Mouse (Mus musculus): ENCODE results near the gene Nol3.

The Nol3 gene

DNA sequence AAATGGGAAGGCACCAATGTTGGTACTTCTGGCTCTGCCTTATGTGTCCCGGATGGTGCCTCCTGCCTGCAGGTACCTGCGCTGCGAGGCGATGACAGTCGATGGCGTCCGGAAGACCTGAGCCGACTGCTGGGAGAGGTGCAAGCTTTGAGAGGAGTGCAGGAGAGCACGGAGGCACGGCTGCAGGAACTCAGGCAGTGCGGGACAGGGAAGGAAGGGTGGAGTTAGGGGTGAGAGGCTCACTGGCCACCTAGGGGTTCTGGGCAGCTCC, 5.1 kb upstream of the Nol3 start:
- Histone ChIP-seq H3K36me3 (ENCODE audit: control insufficient read depth, insufficient read depth, low read length, poor library complexity, severe bottlenecking) (no peaks in the 10 kb centered on the region), H3K27me3 (ENCODE audit: control insufficient read depth, insufficient read depth, low read length, poor library complexity, severe bottlenecking) (no peaks in the 10 kb centered on the region)
- no peak for DNase-seq (ENCODE audit: low read depth, low spot score)

DNA sequence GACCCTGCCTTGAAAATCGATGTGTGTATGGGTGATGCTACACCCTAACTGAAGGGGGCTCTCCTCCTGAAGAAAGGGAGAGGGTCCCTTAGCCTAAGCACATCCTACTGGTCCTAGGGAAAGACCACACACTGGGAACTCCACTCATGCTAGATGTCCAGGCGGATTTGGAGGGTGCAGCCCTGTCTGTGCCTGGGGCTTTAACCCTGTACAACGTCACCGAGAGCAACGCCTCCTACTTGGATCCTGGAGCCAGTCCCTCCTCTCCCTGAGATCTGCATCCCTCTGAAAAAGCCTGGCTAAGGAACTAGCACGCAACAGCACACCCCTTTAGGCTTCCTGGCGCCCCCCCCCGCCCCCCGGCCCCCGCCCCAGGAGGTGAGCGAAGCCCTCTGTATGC, 553 bp upstream of the Nol3 start:
- no peaks in the 10 kb centered on the region for H3K27me3 ChIP-seq (ENCODE audit: control insufficient read depth, insufficient read depth, low read length, poor library complexity, severe bottlenecking)
- no peaks in the 10 kb centered on the region for H3K36me3 ChIP-seq (ENCODE audit: control insufficient read depth, insufficient read depth, low read length, poor library complexity, severe bottlenecking)
- DNase-seq (ENCODE audit: low read depth, low spot score), result no peak

DNA sequence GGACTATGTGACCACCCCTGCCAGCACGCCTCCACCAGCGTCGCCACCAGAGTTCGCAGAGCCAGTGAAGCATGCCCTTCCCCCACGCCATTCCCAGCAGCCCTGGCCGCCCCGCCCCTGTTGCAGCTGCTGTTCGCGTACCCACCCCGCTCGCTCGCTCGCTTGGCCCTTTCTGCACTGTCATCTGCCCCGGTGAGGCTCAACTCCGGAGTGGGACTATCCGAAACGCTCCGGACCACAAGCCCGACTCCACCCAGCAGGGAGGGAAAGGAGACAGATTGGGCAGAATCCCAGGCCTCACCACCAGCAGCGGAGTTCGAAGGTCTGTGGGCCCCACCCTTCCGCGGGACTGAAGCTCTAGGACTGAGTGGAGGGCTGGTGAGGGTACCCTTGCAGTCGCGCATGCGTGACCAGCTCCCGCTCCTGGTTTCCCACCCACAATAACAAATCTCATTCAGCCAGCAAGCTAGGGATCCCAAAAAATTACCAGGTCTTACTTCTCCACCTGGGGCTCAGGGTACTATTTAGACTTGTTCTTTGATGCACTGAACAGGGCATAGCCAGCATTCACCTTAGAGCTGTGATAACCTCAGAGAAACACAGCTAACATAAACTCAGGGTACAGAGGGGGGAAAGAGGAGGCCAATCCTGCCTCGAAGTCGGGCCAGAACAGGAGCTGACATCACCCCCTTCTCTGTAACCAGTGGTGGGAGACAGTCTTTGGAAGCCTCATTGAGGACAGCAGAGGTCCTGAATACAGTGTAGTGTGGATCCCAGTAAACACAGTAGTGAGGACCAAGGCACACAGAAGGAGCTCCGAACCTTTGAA, 566 bp downstream of the Nol3 start:
- no peak for DNase-seq (ENCODE audit: low read depth, low spot score)
- Histone ChIP-seq H3K36me3 (ENCODE audit: control insufficient read depth, insufficient read depth, low read length, poor library complexity, severe bottlenecking) (no peaks in the 10 kb centered on the region), H3K27me3 (ENCODE audit: control insufficient read depth, insufficient read depth, low read length, poor library complexity, severe bottlenecking) (no peaks in the 10 kb centered on the region)

DNA sequence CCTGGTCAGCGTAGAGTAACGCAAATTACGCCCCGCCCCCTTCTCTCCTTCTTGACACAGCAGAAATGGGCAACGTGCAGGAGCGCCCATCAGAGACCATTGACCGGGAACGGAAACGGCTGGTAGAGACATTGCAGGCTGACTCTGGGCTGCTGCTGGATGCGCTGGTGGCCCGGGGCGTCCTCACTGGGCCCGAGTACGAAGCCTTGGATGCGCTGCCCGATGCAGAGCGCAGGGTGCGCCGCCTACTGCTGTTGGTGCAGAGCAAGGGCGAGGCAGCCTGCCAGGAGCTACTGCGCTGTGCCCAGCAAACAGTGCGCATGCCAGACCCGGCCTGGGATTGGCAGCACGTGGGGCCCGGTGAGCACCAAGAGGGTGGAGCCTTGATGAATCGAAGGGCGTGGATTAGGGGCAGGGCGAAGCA, 3.0 kb downstream of the Nol3 start:
- Histone ChIP-seq H3K27me3 (ENCODE audit: control insufficient read depth, insufficient read depth, low read length, poor library complexity, severe bottlenecking) (no peaks in the 10 kb centered on the region), H3K36me3 (ENCODE audit: control insufficient read depth, insufficient read depth, low read length, poor library complexity, severe bottlenecking) (no peaks in the 10 kb centered on the region)
- peak; percentile 59 for DNase-seq (ENCODE audit: low read depth, low spot score)

DNA sequence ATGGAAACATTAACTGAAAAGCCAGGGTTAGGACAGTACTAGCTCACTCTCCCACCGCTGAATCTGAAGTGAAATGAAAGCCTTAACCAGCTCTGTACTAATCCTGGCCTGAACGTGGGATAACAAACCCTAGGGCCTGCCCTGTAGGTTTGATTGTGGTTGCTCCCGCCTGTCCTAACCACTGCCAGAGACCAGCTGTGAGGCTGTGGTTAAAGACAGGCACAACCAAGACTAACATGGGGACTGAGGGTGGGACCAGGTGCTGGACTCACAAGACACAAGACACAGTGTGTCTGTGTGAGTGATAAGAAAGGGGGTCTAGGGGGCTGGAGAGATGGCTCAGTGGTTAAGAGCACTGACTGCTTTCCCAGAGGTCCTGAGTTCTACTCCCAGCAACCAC, 4.6 kb downstream of the Nol3 start:
- DNase-seq (ENCODE audit: low read depth, low spot score), result no peak

DNA sequence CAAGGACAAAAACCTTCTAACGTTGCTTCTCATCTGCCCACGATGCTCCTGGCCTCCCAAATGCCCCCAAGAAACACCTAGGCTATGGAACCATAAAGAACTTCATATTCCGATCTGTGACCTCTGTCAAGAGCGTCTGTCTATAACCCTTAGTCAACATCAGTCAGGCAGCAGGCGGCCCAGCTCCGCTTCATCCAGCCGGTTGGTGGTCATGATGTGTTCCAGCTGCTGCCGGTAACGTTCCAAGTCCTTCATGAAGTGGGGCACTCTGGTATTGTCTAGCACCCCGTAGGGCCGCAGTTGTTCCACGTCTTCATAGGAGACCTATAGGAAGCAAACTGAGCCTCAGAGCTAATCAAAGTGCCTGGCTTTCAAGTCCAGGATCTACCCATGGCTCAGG, 5.9 kb downstream of the Nol3 start:
- no peak for DNase-seq (ENCODE audit: low read depth, low spot score)
- H3K27me3 ChIP-seq (ENCODE audit: control insufficient read depth, insufficient read depth, low read length, poor library complexity, severe bottlenecking), result no peaks in the 10 kb centered on the region
- H3K36me3 ChIP-seq (ENCODE audit: control insufficient read depth, insufficient read depth, low read length, poor library complexity, severe bottlenecking), result no peaks in the 10 kb centered on the region

More for the DNA sequence above, 4.6 kb downstream of the Nol3 start:
- H3K36me3 ChIP-seq (ENCODE audit: control insufficient read depth, insufficient read depth, low read length, poor library complexity, severe bottlenecking), result no peaks in the 10 kb centered on the region
- H3K27me3 ChIP-seq (ENCODE audit: control insufficient read depth, insufficient read depth, low read length, poor library complexity, severe bottlenecking), result no peaks in the 10 kb centered on the region

DNA sequence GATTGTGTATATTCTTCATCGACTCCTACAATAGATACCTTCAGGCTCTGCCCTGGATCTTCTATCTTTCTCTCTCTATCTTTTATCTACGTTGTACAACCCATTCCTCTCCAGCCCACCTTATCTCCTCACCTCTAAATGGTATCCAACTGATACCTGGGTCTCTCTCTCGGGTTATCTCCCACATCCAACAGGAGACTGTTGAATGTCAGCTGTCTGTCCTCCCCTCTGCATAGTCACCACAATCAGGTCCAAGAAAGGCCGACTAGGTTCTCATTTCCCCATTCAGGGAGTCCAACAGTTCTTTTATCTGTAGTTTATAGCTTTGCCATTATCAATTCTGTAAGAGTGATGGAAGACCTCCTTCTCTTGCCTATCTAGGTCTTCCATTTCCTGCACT, 6.3 kb downstream of the Nol3 start:
- no peaks in the 10 kb centered on the region for H3K27me3 ChIP-seq (ENCODE audit: control insufficient read depth, insufficient read depth, low read length, poor library complexity, severe bottlenecking)
- H3K36me3 ChIP-seq (ENCODE audit: control insufficient read depth, insufficient read depth, low read length, poor library complexity, severe bottlenecking), result no peaks in the 10 kb centered on the region
- no peak for DNase-seq (ENCODE audit: low read depth, low spot score)

DNA sequence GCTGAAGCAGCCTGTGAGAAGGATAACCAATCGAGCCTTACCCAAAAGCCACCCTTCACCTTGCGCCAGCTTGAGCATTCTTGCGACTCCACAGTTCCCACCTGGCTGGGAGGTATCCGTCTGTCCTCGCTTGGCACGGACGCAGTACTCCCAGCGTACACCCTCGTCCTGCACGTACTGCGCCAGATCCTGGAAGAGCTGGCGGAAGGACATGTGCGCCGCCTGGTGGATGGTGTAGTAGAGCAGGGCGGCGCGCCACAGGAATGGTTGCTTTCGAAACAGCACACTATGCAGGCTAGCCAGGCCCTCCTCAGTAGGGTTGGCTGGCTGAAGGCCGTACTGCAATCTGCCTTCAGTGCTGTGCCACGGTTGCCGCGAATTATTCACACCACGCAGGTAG, 7.1 kb downstream of the Nol3 start:
- Histone ChIP-seq H3K27me3 (ENCODE audit: control insufficient read depth, insufficient read depth, low read length, poor library complexity, severe bottlenecking) (no peaks in the 10 kb centered on the region), H3K36me3 (ENCODE audit: control insufficient read depth, insufficient read depth, low read length, poor library complexity, severe bottlenecking) (no peaks in the 10 kb centered on the region)
- peak; percentile 71 for DNase-seq (ENCODE audit: low read depth, low spot score)

DNA sequence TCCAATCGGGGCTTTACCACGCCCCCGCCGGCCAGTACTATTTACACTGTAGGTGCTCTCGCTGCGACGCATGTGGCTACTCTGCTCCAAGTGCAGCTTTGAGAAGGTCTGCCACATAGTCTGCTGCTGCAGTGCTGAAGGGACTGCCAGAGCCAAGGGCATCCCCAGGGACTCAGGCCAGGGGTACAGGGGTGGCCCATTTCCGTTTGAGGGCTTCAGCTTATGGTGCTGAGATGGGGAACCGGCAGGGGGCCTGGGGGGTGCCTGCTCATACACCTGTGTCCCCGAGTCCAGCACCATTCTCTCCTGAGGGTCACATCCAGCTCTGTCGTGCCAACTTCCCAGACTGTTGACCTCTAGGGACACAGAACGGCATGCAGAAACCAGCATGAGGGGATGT, 9.6 kb downstream of the Nol3 start:
- Histone ChIP-seq H3K27me3 (ENCODE audit: control insufficient read depth, insufficient read depth, low read length, poor library complexity, severe bottlenecking) (no peaks in the 10 kb centered on the region), H3K36me3 (ENCODE audit: control insufficient read depth, insufficient read depth, low read length, poor library complexity, severe bottlenecking) (no peaks in the 10 kb centered on the region)
- DNase-seq (ENCODE audit: low read depth, low spot score), result no peak

DNA sequence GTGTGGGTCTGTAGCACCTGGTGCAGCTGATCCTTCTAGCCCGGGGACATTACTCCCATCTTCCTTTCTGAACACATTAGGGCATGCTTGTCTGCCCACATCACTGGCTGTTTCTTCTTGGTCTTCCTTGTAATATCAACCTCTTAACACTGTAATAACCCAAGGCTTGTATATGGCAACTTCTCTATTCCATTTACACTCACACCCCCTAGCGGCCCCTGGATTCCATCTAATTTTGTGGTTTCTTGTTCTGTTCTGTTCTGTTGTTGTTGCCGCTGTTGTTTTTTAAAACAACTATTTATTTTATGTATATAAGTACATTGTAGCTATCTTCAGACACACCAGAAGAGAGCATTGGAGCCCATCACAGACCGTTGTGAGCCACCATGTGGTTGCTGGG, 11.0 kb downstream of the Nol3 start:
- H3K27me3 ChIP-seq (ENCODE audit: control insufficient read depth, insufficient read depth, low read length, poor library complexity, severe bottlenecking), result no peaks in the 10 kb centered on the region
- DNase-seq (ENCODE audit: low read depth, low spot score), result no peak
- no peaks in the 10 kb centered on the region for H3K36me3 ChIP-seq (ENCODE audit: control insufficient read depth, insufficient read depth, low read length, poor library complexity, severe bottlenecking)

DNA sequence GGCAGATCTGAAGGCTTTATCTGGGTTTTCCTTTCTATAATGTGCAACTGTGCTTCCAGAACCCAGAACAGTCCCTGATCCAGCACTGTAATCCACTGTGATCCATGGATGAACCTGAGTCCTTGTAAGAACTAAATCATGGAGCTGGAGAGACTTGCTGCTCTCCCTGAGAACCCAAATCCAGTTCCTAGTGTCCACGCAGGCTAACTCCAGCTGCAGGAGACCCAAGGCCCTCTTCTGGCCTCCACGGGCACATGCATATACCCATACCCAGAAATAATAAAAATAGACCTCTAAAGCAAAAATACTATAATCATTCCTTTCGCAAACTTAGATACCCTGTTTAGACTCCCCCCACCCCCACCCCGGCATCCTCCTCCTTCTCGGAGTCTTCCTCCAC, 12.3 kb downstream of the Nol3 start:
- no peaks in the 10 kb centered on the region for H3K36me3 ChIP-seq (ENCODE audit: control insufficient read depth, insufficient read depth, low read length, poor library complexity, severe bottlenecking)

DNA sequence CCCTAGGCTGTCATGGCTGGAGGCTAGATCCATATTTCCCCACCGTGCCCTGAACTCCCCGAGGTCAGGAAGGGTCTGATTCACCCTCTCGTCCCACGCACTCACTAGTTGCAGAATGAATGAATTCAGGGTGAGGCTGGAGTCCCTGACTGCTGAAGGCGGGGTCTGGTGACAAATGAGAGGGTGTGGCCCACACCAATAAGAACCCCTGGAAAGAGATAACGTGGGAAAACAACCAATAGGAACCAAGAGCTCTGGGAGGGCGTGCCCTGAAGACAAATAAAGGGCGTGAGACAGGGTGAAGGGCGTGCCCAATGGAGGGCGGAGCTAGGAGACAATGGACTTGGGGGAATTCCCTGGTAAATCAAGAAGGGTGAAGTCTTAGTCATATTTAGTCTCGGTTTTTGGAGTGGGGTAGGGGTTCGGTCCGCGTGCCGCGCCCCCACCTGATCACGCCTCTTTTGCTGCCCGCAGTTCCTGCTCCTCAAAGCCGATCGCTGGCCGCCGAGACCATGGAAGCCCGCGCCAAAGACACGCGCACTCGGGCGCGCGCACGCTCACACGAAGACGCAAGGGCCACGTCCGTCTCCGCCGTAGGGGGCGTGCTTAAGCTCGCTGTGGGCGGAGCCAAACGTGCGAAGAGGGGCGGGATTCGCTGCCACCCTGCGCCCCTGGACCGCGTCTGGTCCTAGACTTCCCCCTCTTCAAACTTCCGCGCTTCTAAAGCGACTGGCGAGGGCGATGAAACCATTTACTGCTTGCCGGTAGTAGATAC, 13.2 kb downstream of the Nol3 start:
- H3K27me3 ChIP-seq (ENCODE audit: control insufficient read depth, insufficient read depth, low read length, poor library complexity, severe bottlenecking), result no peaks in the 10 kb centered on the region
- DNase-seq (ENCODE audit: low read depth, low spot score), result peak; percentile 98
- no peaks in the 10 kb centered on the region for H3K36me3 ChIP-seq (ENCODE audit: control insufficient read depth, insufficient read depth, low read length, poor library complexity, severe bottlenecking)

More for the DNA sequence above, 12.3 kb downstream of the Nol3 start:
- no peak for DNase-seq (ENCODE audit: low read depth, low spot score)
- no peaks in the 10 kb centered on the region for H3K27me3 ChIP-seq (ENCODE audit: control insufficient read depth, insufficient read depth, low read length, poor library complexity, severe bottlenecking)

DNA sequence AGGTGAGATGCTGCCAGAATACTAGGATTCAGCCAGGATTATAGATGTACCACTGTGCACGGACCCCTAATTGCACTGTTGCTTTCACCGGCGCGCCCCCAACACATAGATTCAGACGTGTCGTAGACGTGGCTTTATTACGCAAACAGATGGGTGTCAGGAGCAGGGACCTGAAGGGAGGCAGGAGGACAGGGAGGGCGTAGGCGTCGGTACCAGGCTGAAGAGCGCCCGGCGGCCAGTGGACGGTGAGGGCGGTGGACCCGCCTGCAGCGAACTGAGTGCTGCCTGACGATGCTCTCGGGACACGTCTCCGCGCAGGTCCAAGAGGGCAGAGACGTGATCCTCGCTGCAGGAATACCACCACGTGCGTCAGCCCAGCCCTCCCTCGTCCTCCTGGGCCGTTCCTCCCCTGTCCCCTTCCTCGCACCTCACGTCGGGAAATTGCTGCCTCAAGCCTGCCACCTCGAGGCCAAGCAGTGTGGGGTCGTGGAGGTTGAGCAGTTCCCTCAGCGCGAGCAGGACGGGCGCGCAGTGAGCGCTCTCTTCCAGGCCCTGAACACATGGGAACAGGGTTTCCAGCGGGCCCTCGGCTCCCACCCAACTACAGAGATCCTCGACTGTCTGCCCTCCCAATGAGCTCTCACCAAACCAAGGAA, 14.0 kb downstream of the Nol3 start, which contains the start of gene 4931428F04Rik:
Gene 4931428F04Rik (minus strand): TSS at position 60 of the 656 bp plus-strand sequence.
- no peaks in the 10 kb centered on the region for H3K36me3 ChIP-seq (ENCODE audit: control insufficient read depth, insufficient read depth, low read length, poor library complexity, severe bottlenecking)
- H3K27me3 ChIP-seq (ENCODE audit: control insufficient read depth, insufficient read depth, low read length, poor library complexity, severe bottlenecking), result no peaks in the 10 kb centered on the region
- DNase-seq (ENCODE audit: low read depth, low spot score), result peak; percentile 59

DNA sequence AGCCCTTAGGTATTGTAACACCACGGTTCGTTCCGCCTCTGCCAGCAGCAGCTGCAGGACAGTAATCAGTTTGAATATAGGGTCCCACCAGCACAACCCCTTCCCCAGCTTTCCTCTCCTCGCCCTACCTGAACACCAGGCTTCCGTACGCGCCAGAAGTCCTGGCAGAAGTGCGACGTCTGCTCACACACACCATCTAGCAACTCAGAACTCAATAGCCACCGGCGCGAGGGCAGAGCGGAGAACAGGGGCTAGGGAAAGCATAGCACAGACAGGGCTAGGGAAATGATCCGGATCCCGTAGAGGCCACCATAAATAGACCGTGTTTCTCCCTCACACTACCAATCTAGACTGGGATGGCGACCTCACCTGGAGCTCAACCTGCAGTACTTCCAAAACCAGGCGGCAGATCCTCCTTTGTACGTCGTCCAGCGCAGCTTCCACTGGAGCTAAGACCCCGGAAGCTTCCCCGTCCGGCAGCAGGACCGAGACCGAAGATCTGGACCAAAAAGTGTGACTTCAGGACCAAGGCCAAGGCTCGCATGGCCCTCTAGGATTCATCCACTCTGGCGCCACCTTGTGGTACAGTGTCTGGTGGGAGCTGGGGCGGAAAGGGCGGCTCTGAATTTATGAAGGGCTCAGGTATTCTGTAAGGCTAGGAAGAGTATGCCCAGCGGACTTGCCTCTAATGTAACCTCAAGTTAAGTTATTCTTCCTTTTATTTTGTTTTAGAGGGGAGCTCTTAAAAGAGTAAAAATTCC, 14.8 kb downstream of the Nol3 start:
- Histone ChIP-seq H3K36me3 (ENCODE audit: control insufficient read depth, insufficient read depth, low read length, poor library complexity, severe bottlenecking) (no peaks in the 10 kb centered on the region), H3K27me3 (ENCODE audit: control insufficient read depth, insufficient read depth, low read length, poor library complexity, severe bottlenecking) (no peaks in the 10 kb centered on the region)
- DNase-seq (ENCODE audit: low read depth, low spot score), result peak; percentile 94
